Mouse (Mus musculus): ENCODE measurements around the gene Lrg1.

DNA sequence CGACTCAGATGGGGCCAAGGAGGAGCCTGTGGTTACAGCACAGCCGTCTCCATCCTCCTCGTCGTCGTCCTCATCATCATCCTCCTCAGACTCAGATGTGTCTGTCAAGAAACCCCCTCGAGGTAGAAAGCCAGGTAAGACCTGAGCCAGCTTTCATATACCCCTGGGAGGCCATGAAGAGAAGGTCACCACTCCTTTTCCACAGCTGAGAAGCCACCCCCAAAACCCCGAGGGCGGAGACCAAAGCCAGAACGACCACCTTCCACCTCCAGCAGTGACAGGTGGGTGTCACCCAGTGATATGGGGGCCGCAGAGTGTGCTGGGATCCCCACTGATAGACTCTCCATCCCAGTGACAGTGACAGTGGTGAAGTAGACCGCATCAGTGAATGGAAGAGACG is 24.9 kb downstream of the Lrg1 start:
- TF ChIP-seq CTCF (IDR thresholded peaks at IDR 0.05; ENCODE audit: low read depth, low read length) (no peak), TAL1 (conservative IDR thresholded peaks at IDR 0.05; ENCODE audit: low read depth, low read length) (no peak)
